Mouse (Mus musculus): ENCODE measurements around the gene Micall1.

The Micall1 gene

DNA sequence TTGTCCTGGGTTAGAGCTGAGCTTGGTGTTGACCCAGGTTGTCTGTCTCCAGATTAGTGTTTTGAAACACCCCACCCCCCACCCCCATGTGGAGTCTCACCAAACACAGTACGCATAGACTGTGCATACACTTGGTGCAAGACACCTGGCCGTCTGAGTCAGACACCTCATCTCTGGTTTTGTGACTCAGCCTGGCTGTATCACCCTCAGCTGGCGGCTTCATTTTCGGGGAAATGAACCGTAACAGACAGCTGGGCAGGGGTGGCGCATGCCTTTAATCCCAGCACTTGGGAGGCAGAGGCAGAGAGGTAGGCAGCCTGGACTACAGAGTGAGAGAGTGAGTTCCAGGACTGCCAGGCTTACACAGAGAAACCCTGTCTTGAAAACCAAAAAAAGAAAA is 68.2 kb downstream of the Micall1 start:
- DNase-seq (ENCODE audit: inconsistent ontology term) = peak; percentile 57

DNA sequence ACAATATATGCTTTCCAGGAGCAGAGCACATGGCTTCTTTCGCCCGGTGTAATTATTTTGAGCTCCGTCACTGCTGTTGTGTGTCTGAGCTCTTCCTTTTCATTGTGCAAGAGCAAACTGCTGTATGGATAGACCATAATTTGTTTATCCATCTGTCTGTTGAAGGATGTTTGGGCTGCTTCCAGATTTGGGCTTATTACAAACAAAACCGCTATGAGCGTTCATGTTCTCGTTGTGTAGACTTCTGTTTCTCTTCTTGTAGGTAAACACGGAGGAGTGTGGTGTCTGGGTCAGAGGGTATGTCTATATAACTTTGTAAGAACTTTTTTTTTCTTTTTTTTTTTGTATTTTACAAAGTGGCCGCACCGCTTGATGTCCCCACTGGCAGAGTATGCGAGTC is 76.5 kb downstream of the Micall1 start:
- DNase-seq (ENCODE audit: inconsistent ontology term) = no peak

Data from Muller cell, postnatal 12 days (primary cell).